Mouse (Mus musculus): ENCODE results near the gene Gm13283.
A peak's percentile ranks its signal among the peaks of the same experiment; 100 is the strongest.
"Not testable (repeated sequence)": the region's sequence is repeated elsewhere in the genome, so short reads cannot be mapped to it uniquely, and the experiment has no call there.

The Gm13283 gene

DNA sequence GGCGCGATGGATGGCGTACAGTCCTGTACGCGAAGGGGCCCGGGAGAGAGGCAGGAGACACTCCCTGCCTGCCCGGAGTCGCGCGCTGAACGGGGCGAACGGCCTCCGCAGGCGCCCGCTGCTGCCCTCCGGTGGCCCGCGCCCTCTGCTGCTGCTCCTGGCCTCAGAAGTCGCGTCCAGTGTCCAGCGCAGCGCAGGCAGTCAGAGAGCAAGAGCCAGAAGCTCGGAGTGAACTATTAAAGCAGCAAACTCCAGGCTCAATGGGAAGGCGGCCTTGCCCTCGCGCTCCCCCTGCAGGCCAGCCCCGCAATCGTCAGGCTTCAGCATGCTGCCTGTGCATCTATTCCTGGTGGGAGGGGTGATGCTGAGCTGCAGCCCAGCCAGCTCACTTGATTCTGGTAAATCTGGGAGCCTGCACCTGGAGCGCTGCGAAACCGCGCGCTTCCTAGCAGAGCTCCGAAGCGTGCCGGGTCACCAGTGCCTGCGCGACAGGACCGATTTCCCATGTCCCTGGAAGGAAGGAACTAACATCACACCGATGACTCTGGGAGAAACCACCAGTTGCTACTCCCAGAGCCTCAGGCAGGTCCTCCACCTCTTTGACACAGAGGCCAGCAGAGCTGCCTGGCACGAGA, 3.6 kb downstream of the Gm13283 start:
- peak; percentile 68 to 88 for DNase-seq

- DNase-seq = not testable (repeated sequence)
Observed at GRCm38 (mm10) chr4:88773534-88773933, 13.6 kb downstream of the Gm13283 start, which contains the start of gene Gm13290. Gm13290 (plus strand) TSS chr4:88773834.

DNA sequence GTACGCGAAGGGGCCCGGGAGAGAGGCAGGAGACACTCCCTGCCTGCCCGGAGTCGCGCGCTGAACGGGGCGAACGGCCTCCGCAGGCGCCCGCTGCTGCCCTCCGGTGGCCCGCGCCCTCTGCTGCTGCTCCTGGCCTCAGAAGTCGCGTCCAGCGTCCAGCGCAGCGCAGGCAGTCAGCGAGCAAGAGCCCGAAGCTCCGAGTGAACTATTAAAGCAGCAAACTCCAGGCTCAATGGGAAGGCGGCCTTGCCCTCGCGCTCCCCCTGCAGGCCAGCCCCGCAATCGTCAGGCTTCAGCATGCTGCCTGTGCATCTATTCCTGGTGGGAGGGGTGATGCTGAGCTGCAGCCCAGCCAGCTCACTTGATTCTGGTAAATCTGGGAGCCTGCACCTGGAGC, 16.7 kb downstream of the Gm13283 start, which contains the start of gene Gm13289:
Gene Gm13289, plus strand, starts transcription at position 301 of the 400 bp plus-strand sequence.
- not testable (repeated sequence) for DNase-seq

- not testable (repeated sequence) for DNase-seq
Observed at GRCm38 (mm10) chr4:88779550-88779949, 19.6 kb downstream of the Gm13283 start, which contains the start of gene Gm13272. Gm13272 (plus strand) TSS chr4:88779850.

DNA sequence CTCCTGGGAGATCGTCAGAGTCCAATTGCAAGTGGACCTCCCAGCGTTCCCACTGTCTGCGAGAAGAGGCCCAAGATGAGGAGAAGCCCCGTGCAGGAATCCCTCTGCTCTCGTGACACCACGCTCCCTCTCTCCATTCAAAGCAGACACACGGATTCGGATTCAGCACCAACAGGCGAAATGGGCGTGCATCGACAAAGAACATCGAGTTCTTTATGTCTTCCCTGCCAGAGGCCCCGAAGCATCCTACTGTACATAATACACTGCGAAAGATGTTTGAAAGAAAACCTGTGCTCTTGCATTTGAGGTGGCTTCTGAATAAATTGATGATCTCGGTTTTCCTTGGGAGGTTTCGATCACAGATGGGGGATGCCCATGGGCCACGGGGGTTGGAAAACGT, 20.4 kb downstream of the Gm13283 start:
- DNase-seq = peak in 1 of 2 experiments; percentile 30

- DNase-seq = not testable (repeated sequence)
Observed at GRCm38 (mm10) chr4:88781831-88782230, 21.9 kb downstream of the Gm13283 start, which contains the start of gene Ifnz. Ifnz (plus strand) TSS chr4:88782131.

DNA sequence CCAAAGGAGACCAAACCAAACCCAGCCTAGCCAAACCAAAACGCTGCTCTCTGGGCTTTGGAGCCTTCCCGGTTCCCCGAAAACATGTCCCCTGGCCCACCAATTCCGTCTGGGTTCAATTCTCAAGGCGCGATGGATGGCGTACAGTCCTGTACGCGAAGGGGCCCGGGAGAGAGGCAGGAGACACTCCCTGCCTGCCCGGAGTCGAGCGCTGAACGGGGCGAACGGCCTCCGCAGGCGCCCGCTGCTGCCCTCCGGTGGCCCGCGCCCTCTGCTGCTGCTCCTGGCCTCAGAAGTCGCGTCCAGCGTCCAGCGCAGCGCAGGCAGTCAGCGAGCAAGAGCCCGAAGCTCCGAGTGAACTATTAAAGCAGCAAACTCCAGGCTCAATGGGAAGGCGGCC, 22.4 kb downstream of the Gm13283 start:
- DNase-seq = peak in 1 of 2 experiments; percentile 45

- not testable (repeated sequence) for DNase-seq
Observed at GRCm38 (mm10) chr4:88785409-88785808, 25.5 kb downstream of the Gm13283 start, which contains the start of gene Gm13276. Gm13276 (plus strand) TSS chr4:88785709.

- DNase-seq = peak; percentile 76 to 81
Observed at GRCm38 (mm10) chr4:88788402-88788801, 28.5 kb downstream of the Gm13283 start, which contains the start of gene Gm13277. Gm13277 (plus strand) TSS chr4:88788632.

DNA sequence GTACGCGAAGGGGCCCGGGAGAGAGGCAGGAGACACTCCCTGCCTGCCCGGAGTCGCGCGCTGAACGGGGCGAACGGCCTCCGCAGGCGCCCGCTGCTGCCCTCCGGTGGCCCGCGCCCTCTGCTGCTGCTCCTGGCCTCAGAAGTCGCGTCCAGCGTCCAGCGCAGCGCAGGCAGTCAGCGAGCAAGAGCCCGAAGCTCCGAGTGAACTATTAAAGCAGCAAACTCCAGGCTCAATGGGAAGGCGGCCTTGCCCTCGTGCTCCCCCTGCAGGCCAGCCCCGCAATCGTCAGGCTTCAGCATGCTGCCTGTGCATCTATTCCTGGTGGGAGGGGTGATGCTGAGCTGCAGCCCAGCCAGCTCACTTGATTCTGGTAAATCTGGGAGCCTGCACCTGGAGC, 31.3 kb downstream of the Gm13283 start, which contains the start of gene Gm13278:
Gene Gm13278, plus strand, starts transcription at position 301 of the 400 bp plus-strand sequence.
- DNase-seq = not testable (repeated sequence)

DNA sequence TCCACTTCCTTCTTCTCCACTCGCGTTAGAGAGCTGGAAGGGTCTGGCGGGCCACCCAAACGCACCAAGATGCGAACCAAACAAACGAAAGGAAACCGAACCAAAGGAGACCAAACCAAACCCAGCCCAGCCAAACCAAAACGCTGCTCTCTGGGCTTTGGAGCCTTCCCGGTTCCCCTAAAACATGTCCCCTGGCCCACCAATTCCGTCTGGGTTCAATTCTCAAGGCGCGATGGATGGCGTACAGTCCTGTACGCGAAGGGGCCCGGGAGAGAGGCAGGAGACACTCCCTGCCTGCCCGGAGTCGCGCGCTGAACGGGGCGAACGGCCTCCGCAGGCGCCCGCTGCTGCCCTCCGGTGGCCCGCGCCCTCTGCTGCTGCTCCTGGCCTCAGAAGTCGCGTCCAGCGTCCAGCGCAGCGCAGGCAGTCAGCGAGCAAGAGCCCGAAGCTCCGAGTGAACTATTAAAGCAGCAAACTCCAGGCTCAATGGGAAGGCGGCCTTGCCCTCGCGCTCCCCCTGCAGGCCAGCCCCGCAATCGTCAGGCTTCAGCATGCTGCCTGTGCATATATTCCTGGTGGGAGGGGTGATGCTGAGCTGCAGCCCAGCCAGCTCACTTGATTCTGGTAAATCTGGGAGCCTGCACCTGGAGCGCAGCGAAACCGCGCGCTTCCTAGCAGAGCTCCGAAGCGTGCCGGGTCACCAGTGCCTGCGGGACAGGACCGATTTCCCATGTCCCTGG, 34.2 kb downstream of the Gm13283 start, which contains the start of gene Gm13275:
Gene Gm13275, plus strand, starts transcription at position 552 of the 740 bp plus-strand sequence.
- DNase-seq = peak; percentile 10 to 48

DNA sequence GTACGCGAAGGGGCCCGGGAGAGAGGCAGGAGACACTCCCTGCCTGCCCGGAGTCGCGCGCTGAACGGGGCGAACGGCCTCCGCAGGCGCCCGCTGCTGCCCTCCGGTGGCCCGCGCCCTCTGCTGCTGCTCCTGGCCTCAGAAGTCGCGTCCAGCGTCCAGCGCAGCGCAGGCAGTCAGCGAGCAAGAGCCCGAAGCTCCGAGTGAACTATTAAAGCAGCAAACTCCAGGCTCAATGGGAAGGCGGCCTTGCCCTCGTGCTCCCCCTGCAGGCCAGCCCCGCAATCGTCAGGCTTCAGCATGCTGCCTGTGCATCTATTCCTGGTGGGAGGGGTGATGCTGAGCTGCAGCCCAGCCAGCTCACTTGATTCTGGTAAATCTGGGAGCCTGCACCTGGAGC, 37.2 kb downstream of the Gm13283 start, which contains the start of gene Gm13279:
Gene Gm13279, plus strand, starts transcription at position 301 of the 400 bp plus-strand sequence.
- DNase-seq = not testable (repeated sequence)

- DNase-seq = not testable (repeated sequence)
Observed at GRCm38 (mm10) chr4:88799365-88799764, 39.4 kb downstream of the Gm13283 start, which contains the start of gene Gm13285. Gm13285 (plus strand) TSS chr4:88799665.

DNA sequence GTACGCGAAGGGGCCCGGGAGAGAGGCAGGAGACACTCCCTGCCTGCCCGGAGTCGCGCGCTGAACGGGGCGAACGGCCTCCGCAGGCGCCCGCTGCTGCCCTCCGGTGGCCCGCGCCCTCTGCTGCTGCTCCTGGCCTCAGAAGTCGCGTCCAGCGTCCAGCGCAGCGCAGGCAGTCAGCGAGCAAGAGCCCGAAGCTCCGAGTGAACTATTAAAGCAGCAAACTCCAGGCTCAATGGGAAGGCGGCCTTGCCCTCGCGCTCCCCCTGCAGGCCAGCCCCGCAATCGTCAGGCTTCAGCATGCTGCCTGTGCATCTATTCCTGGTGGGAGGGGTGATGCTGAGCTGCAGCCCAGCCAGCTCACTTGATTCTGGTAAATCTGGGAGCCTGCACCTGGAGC, 43.0 kb downstream of the Gm13283 start, which contains the start of gene Gm13287:
Gene Gm13287, plus strand, starts transcription at position 301 of the 400 bp plus-strand sequence.
- DNase-seq = not testable (repeated sequence)

GRCm38 (mm10) chr4:88805231-88805630, 45.3 kb downstream of the Gm13283 start, which contains the start of gene Gm13288:
Gm13288 (plus strand) TSS chr4:88805531.
- DNase-seq = not testable (repeated sequence)

- DNase-seq = peak; percentile 20 to 58
Observed at GRCm38 (mm10) chr4:88805761-88806160, 45.8 kb downstream of the Gm13283 start.
